9 mouse cellular contexts compared by ENCODE assay signal in genomic region chr11:94149509-94150259, GRCm38 (mm10).
DNase-seq lines count a peak whose midpoint lies in the region; ATAC-seq and TF ChIP-seq lines count a peak whose summit lies in the region.
"Had no signal": no experiment of that assay in that cellular context is flagged by ENCODE, and none has a peak within 500 bp of the region (broad histone marks: within the 10 kb centered on the region; RNA-seq: fewer than 3 reads in every experiment).

No protein-coding gene starts in this region.

- no peak for DNase-seq in kidney, adult 11 months
- peak; percentile 67 for DNase-seq in cerebellum, adult 11 months
- DNase-seq in kidney, postnatal 0 days (ENCODE audit: low spot score) = no peak
- no peak for DNase-seq in adipocyte (ENCODE audit: low spot score)
- no peak for DNase-seq in left cerebral cortex, adult 9 months (ENCODE audit: low spot score in 2 of 2)

- TF ChIP-seq CTCF in kidney, postnatal 0 days (IDR thresholded peaks at IDR 0.05; ENCODE audit: low read depth) = no peak

- no peak overlapping the region; the same call in 1 of the 2 replicates for H3K9ac ChIP-seq in kidney, embryonic 15.5 days
- peak overlapping the region; percentile 53; the same call in 1 of the 2 replicates for H3K9ac ChIP-seq in kidney, postnatal 0 days (ENCODE audit: low read depth, low read length)

- ATAC-seq in kidney, embryonic 15.5 days (replicated peaks; ENCODE audit: low FRiP score) = no peak
- ATAC-seq in granulocyte monocyte progenitor cell, adult 5-6 weeks (replicated peaks; ENCODE audit: poor library complexity, severe bottlenecking) = peak; percentile 45
- no peak for ATAC-seq in kidney, postnatal 0 days (replicated peaks; ENCODE audit: low FRiP score, low read depth)
- peak; percentile 26 for ATAC-seq in megakaryocyte progenitor cell, adult 5-6 weeks (replicated peaks; ENCODE audit: poor library complexity)

- 25% methylated on average over 16 of the region's 16 CpGs for WGBS in kidney, embryonic 15.5 days
- 32% methylated on average over 16 of the region's 16 CpGs for WGBS in kidney, postnatal 0 days

- no peak overlapping the region for H3K27ac ChIP-seq in kidney, embryonic 15.5 days
- H3K27ac ChIP-seq in kidney, postnatal 0 days = no peak overlapping the region

- H3K4me2 ChIP-seq in kidney, embryonic 15.5 days = peak overlapping the region; percentile 95
- peak overlapping the region; percentile 72 for H3K4me2 ChIP-seq in kidney, postnatal 0 days (ENCODE audit: low read length)

- no peaks in the 10 kb centered on the region for H3K36me3 ChIP-seq in kidney, embryonic 15.5 days
- H3K36me3 ChIP-seq in kidney, postnatal 0 days (ENCODE audit: insufficient read depth, low read length) = no peaks in the 10 kb centered on the region

- peaks cover 27% of the 10 kb centered on the region for H3K4me1 ChIP-seq in kidney, embryonic 15.5 days
- no peaks in the 10 kb centered on the region for H3K4me1 ChIP-seq in kidney, postnatal 0 days (replicated peaks; ENCODE audit: insufficient read depth, low read length)

- H3K4me3 ChIP-seq in kidney, embryonic 15.5 days (replicated peaks) = peak overlapping the region; percentile 53
- peak overlapping the region; percentile 40; the same call in 1 of the 2 replicates for H3K4me3 ChIP-seq in kidney, postnatal 0 days (replicated peaks; ENCODE audit: low read depth, low read length)
- H3K4me3 ChIP-seq: myocyte had no signal

- peaks cover 16% of the 10 kb centered on the region; the same call in 1 of the 2 replicates for H3K27me3 ChIP-seq in kidney, embryonic 15.5 days
- no peaks in the 10 kb centered on the region for H3K27me3 ChIP-seq in kidney, postnatal 0 days (ENCODE audit: insufficient read depth, low read length)

- no peaks in the 10 kb centered on the region for H3K9me3 ChIP-seq in kidney, embryonic 15.5 days (replicated peaks)
- no peaks in the 10 kb centered on the region for H3K9me3 ChIP-seq in kidney, postnatal 0 days (replicated peaks; ENCODE audit: low read length)

Comparison
In these comparisons a context has a peak if more than half of its experiments do, and no peak if none do; other contexts are left out.
1. ATAC-seq: peak in granulocyte monocyte progenitor cell, adult 5-6 weeks (single experiment) and megakaryocyte progenitor cell, adult 5-6 weeks (single experiment); none in kidney, embryonic 15.5 days (single experiment) and kidney, postnatal 0 days (single experiment).